Mouse (Mus musculus) forelimb bud, embryonic 11.5 days (tissue): ENCODE results near the gene Gm49325.

Source experiments
- DNase-seq: peaks from one replicate; pipeline ENCODE4 v3.0.0-alpha.2; 2012; ENCODE audit warnings: low read depth, low spot score

Gm49325 gene

GRCm38 (mm10) chr10:77589117-77589516 is 16.9 kb upstream of the Gm49325 start:
- DNase-seq: no peak

GRCm38 (mm10) chr10:77589749-77590148 is 16.2 kb upstream of the Gm49325 start:
- DNase-seq: no peak

DNA sequence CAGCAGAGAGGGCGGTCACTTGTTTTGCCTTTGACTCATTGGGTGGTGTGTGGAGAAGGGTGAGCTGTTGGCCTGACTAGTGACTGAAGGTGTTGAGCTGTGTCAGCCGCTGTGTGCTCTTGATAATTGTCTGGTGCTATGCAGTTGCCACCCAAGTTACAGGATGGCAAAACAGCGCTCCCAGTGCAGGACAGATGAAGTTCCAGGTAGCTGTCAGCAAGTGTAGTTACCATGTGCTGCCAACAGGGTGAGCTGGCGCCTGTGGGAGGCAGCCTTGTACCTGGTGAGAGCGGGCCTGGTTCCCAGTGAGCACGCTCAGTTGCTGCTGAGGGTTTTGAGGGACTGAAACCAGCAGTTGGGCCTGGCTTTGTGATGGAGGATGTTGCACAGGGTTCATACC is 15.2 kb upstream of the Gm49325 start:
- peak; percentile 69 for DNase-seq

DNA sequence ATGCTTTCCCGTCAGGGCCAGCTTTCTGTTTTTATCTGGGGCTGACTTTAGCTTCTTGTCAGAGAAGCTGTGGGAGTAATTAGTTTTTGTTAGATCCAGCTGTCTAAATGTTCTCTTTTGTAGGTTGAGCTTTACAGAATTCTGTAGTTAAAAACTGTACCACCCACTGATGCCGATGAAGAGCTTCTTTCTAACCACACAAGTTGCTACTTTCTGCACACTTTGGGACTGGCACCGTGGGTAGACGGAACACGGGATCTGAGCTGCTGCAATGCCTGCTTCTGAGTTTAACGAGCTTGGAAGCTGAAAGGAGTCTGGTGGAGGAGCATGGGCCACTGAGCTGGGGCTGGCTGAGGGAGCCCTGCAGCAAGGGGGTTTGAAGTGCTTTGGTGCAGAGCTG is 14.5 kb upstream of the Gm49325 start:
- DNase-seq: no peak

DNA sequence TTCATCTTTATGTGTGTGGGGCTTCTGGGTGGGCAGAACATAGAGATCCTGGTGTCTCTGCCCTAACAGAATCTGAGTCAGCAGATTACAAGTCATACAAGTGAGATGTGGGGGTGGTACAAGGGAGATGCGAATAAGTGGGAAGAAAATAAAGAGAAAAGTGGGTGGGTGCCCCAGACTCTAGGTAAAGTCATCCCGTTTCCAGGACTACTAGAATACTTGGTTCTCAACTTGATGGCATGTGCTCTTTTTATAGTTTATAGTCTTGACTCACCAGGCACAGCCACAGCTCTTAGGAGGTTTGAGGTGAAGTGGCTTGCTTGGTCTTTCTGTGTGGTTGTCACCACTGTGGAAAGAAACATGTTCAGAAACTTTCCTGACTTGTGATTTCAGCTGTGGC is 9.9 kb upstream of the Gm49325 start:
- DNase-seq: no peak

DNA sequence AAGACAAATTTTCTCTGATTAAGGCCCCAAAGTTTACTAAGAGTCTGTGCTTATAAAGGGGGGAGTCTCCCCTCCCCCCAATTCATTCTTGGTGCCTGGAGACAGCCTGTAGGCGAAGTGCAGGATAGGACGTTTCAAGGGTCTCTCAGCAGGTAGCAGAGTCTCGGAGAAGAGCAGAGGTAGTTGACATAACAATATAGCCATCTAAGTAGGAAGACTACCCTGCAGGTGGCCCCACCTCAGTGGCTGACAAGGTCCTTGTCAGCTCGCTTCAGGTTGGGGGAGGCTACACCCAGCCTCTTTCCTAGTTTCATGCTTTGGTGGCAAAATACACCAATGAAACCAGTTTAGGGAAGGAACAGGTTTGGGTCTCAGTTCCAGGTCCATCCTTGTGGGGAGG is 3.0 kb upstream of the Gm49325 start:
- DNase-seq: no peak

GRCm38 (mm10) chr10:77604111-77604510 is 1.9 kb upstream of the Gm49325 start:
- DNase-seq: no peak

- DNase-seq: no peak
Observed at GRCm38 (mm10) chr10:77604958-77605357, 1.0 kb upstream of the Gm49325 start.

GRCm38 (mm10) chr10:77605368-77605767 is 629 bp upstream of the Gm49325 start:
- peak; percentile 46 for DNase-seq

DNA sequence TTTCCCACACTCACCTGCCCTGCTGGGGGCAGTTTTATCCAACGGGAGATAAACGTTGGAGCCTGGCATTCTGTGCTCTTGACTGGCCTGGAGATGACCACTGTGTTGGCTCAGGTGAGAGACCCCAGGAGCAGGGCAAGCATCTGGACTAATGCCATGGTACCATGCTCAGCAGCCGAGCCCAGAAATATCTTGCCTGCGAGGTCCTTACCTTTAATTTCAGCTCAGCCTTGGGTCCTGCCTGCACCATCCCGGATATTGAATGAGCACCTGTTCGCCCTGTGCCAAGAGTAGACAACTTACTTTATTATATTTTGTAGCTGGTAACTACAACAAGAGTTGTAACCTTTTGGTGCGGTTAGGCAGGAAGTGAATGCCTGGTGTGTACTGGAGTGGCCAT is 858 bp downstream of the Gm49325 start:
- no peak for DNase-seq

GRCm38 (mm10) chr10:77607441-77607840 is 1.4 kb downstream of the Gm49325 start:
- DNase-seq: no peak

- no peak for DNase-seq
Observed at GRCm38 (mm10) chr10:77608589-77608988, 2.6 kb downstream of the Gm49325 start.

GRCm38 (mm10) chr10:77610221-77610961 is 4.4 kb downstream of the Gm49325 start:
- DNase-seq: no peak

GRCm38 (mm10) chr10:77613409-77613808 is 7.4 kb downstream of the Gm49325 start:
- no peak for DNase-seq

DNA sequence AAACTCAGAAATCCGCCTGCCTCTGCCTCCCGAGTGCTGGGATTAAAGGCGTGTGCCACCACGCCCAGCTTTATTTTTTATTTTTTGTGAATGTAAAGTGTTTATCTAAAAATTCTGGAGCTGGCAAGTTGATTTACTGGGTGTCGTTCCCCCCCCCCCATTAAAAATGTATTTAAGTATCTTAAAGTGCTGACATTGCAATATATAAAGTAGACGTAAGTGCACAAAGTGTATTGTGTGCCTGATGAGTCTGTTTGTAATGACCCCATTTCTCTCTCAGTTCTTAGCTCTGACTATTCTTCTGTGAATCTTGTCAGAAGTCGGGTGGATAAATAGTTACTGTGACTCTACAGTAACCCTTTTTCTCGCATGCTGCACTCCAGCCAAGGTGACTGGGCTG is 9.7 kb downstream of the Gm49325 start:
- DNase-seq: no peak

- DNase-seq: no peak
Observed at GRCm38 (mm10) chr10:77616166-77616565, 10.2 kb downstream of the Gm49325 start.

DNA sequence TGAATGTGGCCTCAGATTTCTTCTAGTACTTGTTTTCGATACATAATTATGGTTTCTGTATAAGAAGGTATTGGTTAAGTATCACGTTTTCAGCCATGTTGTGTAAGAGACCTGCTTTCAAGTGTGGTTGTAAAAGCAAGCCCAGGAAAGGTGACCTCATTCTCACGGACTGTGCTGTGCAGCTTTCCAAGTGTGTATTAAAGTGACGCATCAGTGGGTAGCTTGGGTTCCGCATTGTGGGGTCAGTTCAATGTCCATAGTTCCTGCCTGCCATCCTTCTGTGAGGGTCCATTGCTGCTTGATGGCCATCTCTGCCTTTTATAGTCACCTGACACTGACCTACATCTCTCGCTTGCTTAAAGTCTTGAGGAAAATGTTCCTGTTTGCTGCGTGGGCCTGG is 10.9 kb downstream of the Gm49325 start:
- DNase-seq: no peak

DNA sequence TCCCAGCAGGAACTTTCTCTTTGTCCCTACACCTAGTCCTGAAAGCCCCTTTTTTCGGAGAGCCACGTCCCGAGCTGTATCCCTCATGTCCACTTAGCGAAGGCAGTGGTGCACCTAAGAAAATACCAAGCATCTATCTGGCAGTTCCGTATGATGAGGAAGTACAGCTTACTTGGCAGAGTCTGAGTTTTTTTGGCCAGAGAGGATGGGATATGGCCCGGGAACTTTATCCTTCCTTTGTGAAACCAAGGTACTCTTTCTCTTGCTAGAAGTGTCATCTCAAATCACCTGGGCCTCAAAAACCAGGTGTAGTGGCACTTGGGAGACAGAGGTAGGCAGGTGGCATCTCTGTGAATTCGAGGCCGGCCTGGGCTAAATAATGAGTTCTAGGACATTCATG is 15.5 kb downstream of the Gm49325 start:
- no peak for DNase-seq

- peak; percentile 84 for DNase-seq
Observed at GRCm38 (mm10) chr10:77622055-77622988, 16.3 kb downstream of the Gm49325 start, which contains the start of gene Ube2g2. Ube2g2 (plus strand) TSS chr10:77622275.

DNA sequence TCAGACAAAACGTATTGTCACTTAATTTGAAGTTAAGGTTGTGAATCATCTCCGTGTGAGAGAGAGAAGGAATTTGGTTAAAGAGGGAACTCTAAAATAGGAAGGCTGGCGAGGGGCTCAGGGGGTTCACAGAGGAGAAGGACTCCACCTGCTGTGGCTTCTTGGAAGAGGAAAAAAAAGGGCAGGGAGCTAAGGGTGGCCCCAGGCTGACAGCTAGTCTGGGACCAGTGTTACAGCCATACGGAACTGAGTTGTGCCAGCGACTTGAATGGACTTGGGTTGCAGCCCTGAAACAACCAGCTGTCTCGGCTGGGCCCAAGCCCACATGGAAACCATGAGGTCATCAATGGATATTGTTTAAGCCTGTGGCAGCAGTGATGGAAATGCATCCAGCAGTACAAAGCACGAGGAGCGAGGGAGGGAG is 17.1 kb downstream of the Gm49325 start:
- no peak for DNase-seq

DNA sequence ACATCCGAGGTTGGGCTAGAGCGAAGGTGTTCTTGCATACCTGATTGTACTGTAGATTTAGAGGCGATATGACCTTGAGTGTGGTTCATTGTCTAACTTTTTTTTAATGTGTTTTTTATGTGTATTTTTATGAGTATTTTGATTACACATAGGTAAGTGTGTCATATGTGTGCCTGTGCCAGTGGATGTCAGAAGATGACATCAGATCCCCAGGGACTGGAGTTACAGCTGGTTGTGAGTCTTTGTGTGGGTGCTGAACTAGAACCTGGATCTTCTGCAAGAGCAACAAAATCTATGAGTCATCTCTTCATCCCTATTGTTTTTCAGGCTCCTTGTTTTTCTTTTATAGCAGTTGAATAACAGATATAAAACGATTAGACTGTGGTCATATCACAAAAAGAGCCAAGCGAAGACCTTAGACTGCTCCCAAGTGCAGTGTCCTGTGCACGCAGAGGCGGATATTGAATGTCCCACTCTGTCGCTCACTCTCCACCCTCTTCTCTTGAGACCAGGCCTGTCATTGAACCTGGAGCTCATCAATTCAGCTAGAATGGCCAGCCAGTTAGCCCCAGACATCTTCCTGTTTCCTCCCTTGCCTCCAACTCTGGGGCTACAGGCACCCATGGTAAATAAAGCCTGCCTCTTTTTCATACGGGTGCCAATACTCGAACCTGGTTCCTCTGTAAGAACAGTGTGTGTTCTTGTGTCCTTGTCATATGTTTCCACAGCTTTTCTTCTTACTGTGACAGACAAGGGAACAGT is 17.8 kb downstream of the Gm49325 start:
- no peak for DNase-seq

DNA sequence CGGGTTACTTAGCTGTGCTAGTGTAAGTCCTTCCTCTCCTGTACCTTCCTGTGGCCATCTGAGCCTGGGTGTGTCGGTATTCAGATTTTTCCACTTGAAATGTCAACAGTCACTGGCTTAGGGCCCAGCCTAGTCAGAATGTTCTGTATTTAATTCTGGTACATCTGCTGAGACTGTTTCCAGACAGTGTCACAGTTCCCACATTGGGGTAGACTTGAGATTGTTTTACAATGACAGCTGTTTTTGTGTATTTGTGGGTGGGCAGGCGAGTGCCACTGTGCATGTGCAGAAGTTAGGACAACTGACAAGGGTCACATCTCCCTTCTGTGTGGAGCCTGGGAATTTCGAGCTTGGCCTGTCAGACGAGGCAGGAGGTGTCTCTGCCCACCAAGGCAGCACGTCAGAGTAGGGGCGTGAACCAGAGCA is 18.6 kb downstream of the Gm49325 start:
- DNase-seq: no peak
